Mouse (Mus musculus): ENCODE results near the gene Brd7.

Brd7 gene

DNA sequence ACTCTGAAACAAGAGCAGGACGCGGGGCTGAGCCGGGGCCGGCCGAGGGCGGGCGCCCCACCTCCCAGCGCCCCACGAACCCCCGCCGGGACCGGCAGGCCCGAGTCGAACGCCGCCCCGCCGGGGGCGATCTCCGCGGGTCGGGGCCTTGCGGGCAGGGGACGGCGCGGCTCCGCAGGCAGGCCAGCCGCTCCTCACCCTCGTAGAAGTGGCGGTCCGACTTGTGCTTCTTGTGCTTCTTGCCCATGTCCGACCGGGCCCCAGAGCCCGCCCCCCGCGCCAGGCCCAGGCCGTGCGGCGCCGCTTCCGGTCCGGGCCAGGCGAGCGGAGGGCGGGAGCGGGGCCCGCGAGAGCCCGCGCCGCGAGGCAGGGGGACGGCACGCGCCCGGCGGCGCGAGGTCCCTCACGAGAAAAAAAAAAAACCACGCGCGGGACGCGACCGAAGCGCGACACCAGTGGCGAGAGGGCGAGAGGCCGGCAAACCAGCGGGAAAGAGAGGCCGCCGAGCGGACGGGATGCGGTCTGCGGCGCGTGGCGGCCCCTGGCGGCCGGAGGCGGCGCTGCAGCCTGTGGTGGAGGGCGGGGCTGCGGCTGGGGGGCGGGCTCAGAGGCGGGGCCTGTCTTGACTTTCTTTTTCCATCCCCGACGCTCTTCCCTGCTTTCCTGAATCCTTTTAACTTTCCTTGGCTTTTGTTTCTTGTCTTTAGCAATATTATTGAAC is at the start of gene Brd7:
Gene Brd7, minus strand, starts transcription at position 487 of the 721 bp plus-strand sequence.
- TF ChIP-seq NANOG (IDR thresholded peaks at IDR 0.05; ENCODE audit: borderline replicate concordance, low read length): no peak
- no peak for TF ChIP-seq CTCF (conservative IDR thresholded peaks at IDR 0.05; ENCODE audit: low read length)
- no peak for TF ChIP-seq POU5F1 (IDR thresholded peaks at IDR 0.05; ENCODE audit: borderline replicate concordance, low read length)
- peak within 1 kb of the TSS; percentile 91 for H3K4me3 ChIP-seq (replicated peaks; ENCODE audit: low read length)
- H3K36me3 ChIP-seq (ENCODE audit: insufficient read depth, low read length): peaks cover 29% of the 10 kb centered on the region

DNA sequence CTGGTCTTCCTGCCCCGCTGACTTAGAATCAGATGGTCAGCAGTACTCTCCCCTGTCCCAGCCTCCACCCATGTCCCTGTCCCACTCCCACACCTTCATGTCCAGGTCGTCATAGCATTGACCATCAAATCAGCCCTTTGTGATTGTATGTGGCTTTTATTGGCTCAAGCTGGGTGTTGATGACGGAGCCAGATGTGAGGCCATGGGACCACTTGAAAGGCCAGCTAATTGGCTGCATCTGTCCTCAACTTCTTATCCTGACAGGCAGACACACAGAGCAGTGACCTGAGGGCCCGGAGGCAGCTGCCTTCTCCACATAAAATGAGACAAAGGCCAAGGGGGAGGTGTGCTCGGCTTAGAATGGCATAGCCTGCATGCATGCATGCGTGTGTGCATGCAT is 49.5 kb upstream of the Brd7 start:
- TF ChIP-seq POU5F1 (IDR thresholded peaks at IDR 0.05; ENCODE audit: borderline replicate concordance, low read length): no peak
- no peak for TF ChIP-seq NANOG (IDR thresholded peaks at IDR 0.05; ENCODE audit: borderline replicate concordance, low read length)
- no peak for TF ChIP-seq CTCF (conservative IDR thresholded peaks at IDR 0.05; ENCODE audit: low read length)
- Histone ChIP-seq H3K36me3 (ENCODE audit: insufficient read depth, low read length) (no peaks in the 10 kb centered on the region), H3K9me3 (ENCODE audit: low read length) (no peaks in the 10 kb centered on the region; the same call in none of the 2 replicates), H3K27me3 (ENCODE audit: insufficient read depth, low read length) (peaks cover 12% of the 10 kb centered on the region), H3K4me1 (replicated peaks; ENCODE audit: low read depth, low read length) (no peaks in the 10 kb centered on the region), H3K4me3 (replicated peaks; ENCODE audit: low read length) (no peak overlapping the region)

More for the DNA sequence above, at the start of gene Brd7:
- no peaks in the 10 kb centered on the region for H3K9me3 ChIP-seq (ENCODE audit: low read length)
- H3K4me1 ChIP-seq (replicated peaks; ENCODE audit: low read depth, low read length): peaks cover 24% of the 10 kb centered on the region
- peaks cover 5% of the 10 kb centered on the region; the same call in 1 of the 2 replicates for H3K27me3 ChIP-seq (ENCODE audit: insufficient read depth, low read length)

DNA sequence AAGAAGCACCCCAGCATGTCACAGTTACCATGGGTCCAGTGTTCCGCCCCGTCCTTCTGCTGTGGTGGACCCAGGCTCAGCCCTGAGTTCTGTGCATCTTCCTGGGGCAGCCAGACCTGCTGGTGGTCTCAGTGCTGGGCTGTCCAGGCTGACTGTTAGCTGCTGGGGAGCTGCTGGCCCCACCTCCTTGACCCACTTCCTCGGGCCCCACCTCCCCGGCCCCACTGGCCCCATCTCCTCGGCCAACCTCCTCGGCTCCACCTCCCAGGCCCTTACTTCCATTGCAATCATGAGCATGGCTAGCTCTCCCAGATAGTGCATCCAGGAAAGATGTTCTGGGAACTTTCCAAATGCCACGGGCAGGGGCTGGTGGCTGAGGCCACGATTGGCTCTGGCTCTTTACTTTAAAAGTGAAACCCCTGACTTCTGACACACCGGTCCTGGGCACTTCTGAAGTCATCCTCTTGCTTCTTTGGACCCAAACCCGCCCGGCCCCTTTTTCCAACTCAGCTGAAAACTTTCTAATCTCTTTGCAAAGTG is 47.5 kb upstream of the Brd7 start:
- no peaks in the 10 kb centered on the region for H3K36me3 ChIP-seq (ENCODE audit: insufficient read depth, low read length)
- H3K4me3 ChIP-seq (replicated peaks; ENCODE audit: low read length): no peak overlapping the region

DNA sequence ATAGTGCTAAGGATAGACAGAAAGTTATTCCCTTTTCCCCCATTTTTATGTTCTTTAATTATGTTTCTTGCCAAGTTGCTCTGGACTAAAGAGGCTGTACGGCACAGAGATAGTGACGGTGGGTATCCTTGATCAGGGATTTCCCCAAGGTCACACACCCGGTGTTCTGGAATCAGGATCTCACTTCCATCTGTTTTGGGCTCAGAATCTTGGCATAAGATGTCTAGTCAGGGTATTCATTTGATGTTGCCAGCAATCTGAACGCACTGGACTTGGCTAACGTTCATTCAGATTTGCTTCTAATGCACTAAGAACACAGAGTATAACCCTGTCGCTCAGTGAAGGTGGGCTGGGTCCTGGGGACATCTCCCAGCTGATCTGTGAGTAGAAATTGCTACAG is 45.7 kb upstream of the Brd7 start:
- no peak for TF ChIP-seq NANOG (IDR thresholded peaks at IDR 0.05; ENCODE audit: borderline replicate concordance, low read length)
- TF ChIP-seq POU5F1 (IDR thresholded peaks at IDR 0.05; ENCODE audit: borderline replicate concordance, low read length): no peak
- no peak for TF ChIP-seq CTCF (conservative IDR thresholded peaks at IDR 0.05; ENCODE audit: low read length)
- H3K27me3 ChIP-seq (ENCODE audit: insufficient read depth, low read length): peaks cover 12% of the 10 kb centered on the region
- peaks cover 2% of the 10 kb centered on the region for H3K9me3 ChIP-seq (ENCODE audit: low read length)
- H3K36me3 ChIP-seq (ENCODE audit: insufficient read depth, low read length): no peaks in the 10 kb centered on the region
- H3K4me1 ChIP-seq (replicated peaks; ENCODE audit: low read depth, low read length): no peaks in the 10 kb centered on the region
- no peak overlapping the region for H3K4me3 ChIP-seq (replicated peaks; ENCODE audit: low read length)

More for the DNA sequence above, 47.5 kb upstream of the Brd7 start:
- H3K9me3 ChIP-seq (ENCODE audit: low read length): peaks cover 2% of the 10 kb centered on the region
- H3K4me1 ChIP-seq (replicated peaks; ENCODE audit: low read depth, low read length): no peaks in the 10 kb centered on the region
- TF ChIP-seq POU5F1 (IDR thresholded peaks at IDR 0.05; ENCODE audit: borderline replicate concordance, low read length) (no peak), CTCF (conservative IDR thresholded peaks at IDR 0.05; ENCODE audit: low read length) (no peak), NANOG (IDR thresholded peaks at IDR 0.05; ENCODE audit: borderline replicate concordance, low read length) (no peak)
- peaks cover 12% of the 10 kb centered on the region for H3K27me3 ChIP-seq (ENCODE audit: insufficient read depth, low read length)

DNA sequence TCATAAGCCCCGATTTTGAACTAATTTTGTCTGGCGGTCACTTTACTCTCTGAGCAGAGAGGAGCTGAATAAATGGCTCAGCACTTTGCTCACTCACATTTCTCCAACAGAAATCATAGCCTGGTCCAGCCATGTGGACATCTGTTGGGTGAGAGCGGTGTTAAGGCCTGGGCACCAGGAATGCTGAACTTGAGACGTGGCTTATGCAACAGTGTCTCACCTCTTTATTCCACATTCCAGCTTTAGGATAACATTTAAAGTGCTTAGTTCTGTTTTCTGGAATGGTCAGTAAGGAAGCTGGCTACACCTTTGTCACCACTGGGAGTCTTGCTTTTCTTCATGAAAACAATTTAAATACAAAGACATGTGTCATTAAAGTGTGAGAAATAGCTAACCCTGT is 36.1 kb upstream of the Brd7 start:
- no peak overlapping the region for H3K4me3 ChIP-seq (replicated peaks; ENCODE audit: low read length)
- TF ChIP-seq POU5F1 (IDR thresholded peaks at IDR 0.05; ENCODE audit: borderline replicate concordance, low read length) (no peak), NANOG (IDR thresholded peaks at IDR 0.05; ENCODE audit: borderline replicate concordance, low read length) (no peak), CTCF (conservative IDR thresholded peaks at IDR 0.05; ENCODE audit: low read length) (no peak)
- no peaks in the 10 kb centered on the region for H3K36me3 ChIP-seq (ENCODE audit: insufficient read depth, low read length)
- H3K9me3 ChIP-seq (ENCODE audit: low read length): no peaks in the 10 kb centered on the region
- no peaks in the 10 kb centered on the region for H3K4me1 ChIP-seq (replicated peaks; ENCODE audit: low read depth, low read length)
- no peaks in the 10 kb centered on the region for H3K27me3 ChIP-seq (ENCODE audit: insufficient read depth, low read length)

DNA sequence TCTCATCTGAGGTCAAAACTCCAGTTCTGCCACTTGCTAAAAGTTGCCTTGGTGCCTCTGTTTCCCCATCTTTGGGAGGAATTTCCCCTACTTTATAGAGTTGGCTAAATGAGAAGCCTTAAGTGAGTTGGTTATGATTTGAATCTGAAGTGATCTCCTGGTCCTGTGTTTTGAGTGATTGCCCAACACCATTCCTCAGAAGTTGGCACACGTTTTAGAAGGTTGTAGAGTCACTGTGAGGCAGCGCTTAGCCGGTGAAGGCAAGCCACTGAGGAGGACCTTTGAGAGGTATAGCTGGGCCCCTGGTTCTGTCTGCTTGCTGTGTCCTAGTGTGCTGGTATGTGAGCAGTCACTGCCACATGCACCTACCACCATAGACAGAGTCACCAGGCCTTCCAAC is 31.3 kb upstream of the Brd7 start:
- no peaks in the 10 kb centered on the region for H3K36me3 ChIP-seq (ENCODE audit: insufficient read depth, low read length)
- no peaks in the 10 kb centered on the region for H3K9me3 ChIP-seq (ENCODE audit: low read length)
- no peaks in the 10 kb centered on the region for H3K4me1 ChIP-seq (replicated peaks; ENCODE audit: low read depth, low read length)
- H3K4me3 ChIP-seq (replicated peaks; ENCODE audit: low read length): no peak overlapping the region
- H3K27me3 ChIP-seq (ENCODE audit: insufficient read depth, low read length): peaks cover 4% of the 10 kb centered on the region; the same call in 1 of the 2 replicates
- TF ChIP-seq NANOG (IDR thresholded peaks at IDR 0.05; ENCODE audit: borderline replicate concordance, low read length) (no peak), CTCF (conservative IDR thresholded peaks at IDR 0.05; ENCODE audit: low read length) (no peak), POU5F1 (IDR thresholded peaks at IDR 0.05; ENCODE audit: borderline replicate concordance, low read length) (no peak)

DNA sequence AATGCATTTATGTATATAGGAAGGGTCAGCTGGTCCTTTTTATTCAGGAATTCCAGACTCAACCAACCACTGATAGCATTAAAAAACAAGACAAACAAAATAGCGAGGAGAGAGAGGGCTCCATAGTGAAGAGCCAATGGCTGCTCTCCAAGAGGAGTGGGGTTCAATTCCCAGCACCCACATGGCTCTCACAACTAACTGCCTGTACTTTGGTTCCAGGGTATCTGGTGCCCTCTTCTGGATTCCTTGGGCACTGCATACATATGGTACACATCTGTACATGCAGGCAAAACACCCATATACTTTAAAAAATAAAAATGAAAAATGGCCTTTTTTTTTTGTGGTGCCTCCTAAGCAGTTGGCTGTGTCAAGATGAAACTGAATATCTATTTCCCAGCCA is 28.8 kb upstream of the Brd7 start:
- Histone ChIP-seq H3K4me1 (replicated peaks; ENCODE audit: low read depth, low read length) (no peaks in the 10 kb centered on the region), H3K9me3 (ENCODE audit: low read length) (no peaks in the 10 kb centered on the region), H3K4me3 (replicated peaks; ENCODE audit: low read length) (no peak overlapping the region), H3K27me3 (ENCODE audit: insufficient read depth, low read length) (peaks cover 10% of the 10 kb centered on the region; the same call in 1 of the 2 replicates), H3K36me3 (ENCODE audit: insufficient read depth, low read length) (no peaks in the 10 kb centered on the region)
- TF ChIP-seq POU5F1 (IDR thresholded peaks at IDR 0.05; ENCODE audit: borderline replicate concordance, low read length): no peak
- peak; percentile 63 for TF ChIP-seq CTCF (conservative IDR thresholded peaks at IDR 0.05; ENCODE audit: low read length)
- TF ChIP-seq NANOG (IDR thresholded peaks at IDR 0.05; ENCODE audit: borderline replicate concordance, low read length): no peak

DNA sequence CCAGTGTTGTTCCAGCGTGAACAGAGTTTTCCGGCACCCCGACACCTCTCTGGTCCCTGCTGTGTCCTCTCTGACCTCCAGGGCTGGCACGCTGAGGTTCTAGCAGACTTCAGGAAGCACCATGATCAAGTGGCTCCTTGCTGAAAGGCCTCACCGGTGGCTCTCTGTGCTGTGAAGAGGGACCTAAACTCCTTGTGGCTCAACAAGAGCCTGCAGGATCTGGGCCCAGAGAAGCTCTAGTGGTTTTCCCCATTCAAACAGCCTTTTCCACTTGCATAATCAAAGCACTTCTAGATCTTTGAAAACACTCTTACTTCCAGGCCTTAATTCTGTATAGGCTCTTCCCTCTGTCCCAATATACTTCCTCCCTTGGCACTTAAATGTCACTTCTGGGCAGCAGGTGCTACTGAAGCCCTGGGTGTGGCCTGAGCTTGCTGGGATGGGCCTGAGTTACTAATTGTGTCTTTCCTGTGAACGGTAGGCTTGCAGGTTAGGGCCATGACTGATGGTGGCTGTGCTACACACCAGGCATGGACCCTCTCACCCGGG is 26.8 kb upstream of the Brd7 start:
- Histone ChIP-seq H3K27me3 (ENCODE audit: insufficient read depth, low read length) (peaks cover 19% of the 10 kb centered on the region), H3K36me3 (ENCODE audit: insufficient read depth, low read length) (no peaks in the 10 kb centered on the region), H3K4me1 (replicated peaks; ENCODE audit: low read depth, low read length) (no peaks in the 10 kb centered on the region), H3K4me3 (replicated peaks; ENCODE audit: low read length) (no peak overlapping the region), H3K9me3 (ENCODE audit: low read length) (no peaks in the 10 kb centered on the region)
- TF ChIP-seq CTCF (conservative IDR thresholded peaks at IDR 0.05; ENCODE audit: low read length) (no peak), NANOG (IDR thresholded peaks at IDR 0.05; ENCODE audit: borderline replicate concordance, low read length) (no peak), POU5F1 (IDR thresholded peaks at IDR 0.05; ENCODE audit: borderline replicate concordance, low read length) (no peak)
